Mouse (Mus musculus): ENCODE data around the gene Gla. TPM values are rescaled to one million over a fixed set of nuclear protein-coding genes. Genes with fewer than 3 reads are reported as not detected.

Gene Gla
- 5.0 and 6.3 TPM in 2 replicates for polyA plus RNA-seq (2014; fragmentation: Nextera tagmentation; extraction: Ambion mirVana)

DNA sequence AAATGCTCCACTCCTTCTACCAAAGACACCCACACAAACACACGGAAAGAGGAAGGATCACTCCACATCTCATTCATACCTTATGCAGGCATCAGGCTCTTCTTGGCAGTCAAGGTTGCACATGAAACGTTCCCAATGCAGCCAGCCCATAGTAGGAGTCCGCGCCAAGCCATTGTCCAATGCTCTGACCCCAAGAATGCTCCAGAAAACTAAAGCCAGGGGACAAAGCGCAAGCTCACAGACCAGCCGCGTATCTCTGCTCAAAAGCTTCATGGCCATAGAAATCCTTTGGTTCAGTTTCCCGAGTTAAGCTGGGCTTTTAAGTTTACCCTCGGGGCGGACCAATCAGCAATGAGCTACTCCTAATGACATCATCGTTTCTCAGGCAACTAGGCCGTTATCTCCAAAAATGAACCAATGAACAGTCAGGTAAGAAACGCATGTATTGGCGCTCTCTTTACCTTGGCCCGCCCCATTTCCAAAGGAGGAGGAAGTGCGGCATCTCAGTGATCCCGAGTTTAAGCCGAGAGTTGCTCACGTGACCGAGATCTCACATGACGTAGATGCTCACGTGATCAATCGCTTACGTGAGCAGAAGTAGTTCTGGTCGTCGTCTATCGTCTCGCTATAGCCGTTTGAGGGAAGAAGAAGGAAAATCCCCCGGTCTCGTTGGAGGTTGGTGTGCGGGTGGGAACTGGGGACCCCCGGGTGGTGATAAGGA lies at the start of gene Gla, which contains the start of gene Hnrnph2:
Gene Gla, minus strand, starts transcription at position 467 of the 721 bp plus-strand sequence.
Gene Hnrnph2, plus strand, starts transcription at position 521 of the 721 bp plus-strand sequence.
- H3K9ac ChIP-seq (ENCODE audit: low read depth, low read length): peak within 1 kb of the TSS; percentile 66
- peak; percentile 98 for ATAC-seq (ENCODE audit: low FRiP score, low TSS enrichment)

DNA sequence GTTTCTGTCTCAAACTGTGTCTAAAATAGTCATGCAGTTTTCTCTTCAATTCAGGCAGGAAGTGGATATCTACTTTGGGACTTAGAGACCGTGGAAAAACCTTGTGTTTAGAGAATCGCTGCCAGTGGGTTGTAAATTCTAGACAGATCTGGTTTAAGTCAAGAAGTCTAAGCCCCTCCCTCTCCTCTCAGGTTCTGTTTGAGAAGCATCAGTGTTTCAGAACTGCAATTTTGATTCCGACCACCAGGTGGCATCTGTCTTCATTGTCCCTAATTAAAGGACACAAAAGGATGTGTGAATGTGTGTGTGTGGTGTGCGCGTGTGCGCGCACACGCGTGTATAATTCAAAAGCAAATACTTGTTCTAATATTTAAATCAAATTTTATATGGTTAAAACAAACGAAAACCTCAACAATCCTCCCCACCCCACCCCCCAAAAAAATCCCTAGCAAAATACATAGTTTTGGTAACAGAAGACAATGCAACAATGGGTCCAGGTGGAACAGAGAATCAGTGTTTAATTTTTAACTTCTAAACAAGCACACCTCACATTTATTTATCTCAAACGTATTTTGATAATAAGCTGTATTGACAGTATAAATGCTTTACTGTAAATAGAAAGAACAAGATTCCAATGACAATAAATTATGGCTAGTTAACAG lies 47.2 kb upstream of the Gla start:
- Histone ChIP-seq H3K4me2 (replicated peaks; ENCODE audit: low read depth, low read length) (no peak overlapping the region), H3K4me3 (ENCODE audit: low read length) (no peak overlapping the region), H3K9ac (ENCODE audit: low read depth, low read length) (no peak overlapping the region), H3K36me3 (ENCODE audit: control insufficient read depth, insufficient read depth, low read length) (no peaks in the 10 kb centered on the region), H3K27me3 (ENCODE audit: control insufficient read depth, insufficient read depth, low read length) (no peaks in the 10 kb centered on the region), H3K4me1 (ENCODE audit: control insufficient read depth, insufficient read depth, low read length) (no peaks in the 10 kb centered on the region), H3K27ac (ENCODE audit: low read depth, low read length) (no peak overlapping the region), H3K9me3 (ENCODE audit: control insufficient read depth, low read length) (no peaks in the 10 kb centered on the region)
- ATAC-seq (ENCODE audit: low FRiP score, low TSS enrichment): peak; percentile 91
- WGBS: 28% methylated on average over 11 of the region's 11 CpGs

More for the DNA sequence above, at the start of gene Gla, which contains the start of gene Hnrnph2:
- no peaks in the 10 kb centered on the region; the same call in 1 of the 2 replicates for H3K36me3 ChIP-seq (ENCODE audit: control insufficient read depth, insufficient read depth, low read length)
- no peaks in the 10 kb centered on the region for H3K9me3 ChIP-seq (ENCODE audit: control insufficient read depth, low read length)
- 33% methylated on average over 33 of the region's 33 CpGs for whole genome bisulfite sequencing
- H3K4me3 ChIP-seq (ENCODE audit: low read length): peak within 1 kb of the TSS; percentile 57
- H3K27me3 ChIP-seq (ENCODE audit: control insufficient read depth, insufficient read depth, low read length): no peaks in the 10 kb centered on the region
- H3K4me1 ChIP-seq (ENCODE audit: control insufficient read depth, insufficient read depth, low read length): no peaks in the 10 kb centered on the region
- peak within 1 kb of the TSS; percentile 51 for H3K4me2 ChIP-seq (replicated peaks; ENCODE audit: low read depth, low read length)
- H3K27ac ChIP-seq (ENCODE audit: low read depth, low read length): peak within 1 kb of the TSS; percentile 78

DNA sequence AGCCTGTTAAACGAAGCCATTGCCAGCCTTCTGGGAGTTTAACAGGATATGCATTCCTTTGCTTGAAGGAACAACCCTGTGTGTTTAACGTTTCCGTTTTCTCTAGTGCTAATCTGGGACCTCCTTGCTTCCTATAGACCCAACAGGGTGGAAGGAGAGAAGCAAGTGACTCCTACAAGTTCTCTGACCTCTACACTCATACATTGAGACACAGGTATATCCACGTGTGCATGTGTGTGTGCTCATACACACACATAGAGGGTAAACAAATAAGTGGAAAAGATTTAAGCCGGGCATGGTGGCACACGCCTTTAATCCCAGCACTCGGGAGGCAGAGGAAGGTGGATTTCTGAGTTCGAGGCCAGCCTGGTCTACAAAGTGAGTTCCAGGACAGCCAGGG lies 46.5 kb upstream of the Gla start:
- ATAC-seq (ENCODE audit: low FRiP score, low TSS enrichment): 0 out of 2 replicates have a peak, but pooled peaks have one; percentile 9
- Histone ChIP-seq H3K4me2 (replicated peaks; ENCODE audit: low read depth, low read length) (no peak overlapping the region), H3K9ac (ENCODE audit: low read depth, low read length) (no peak overlapping the region), H3K4me3 (ENCODE audit: low read length) (no peak overlapping the region), H3K9me3 (ENCODE audit: control insufficient read depth, low read length) (no peaks in the 10 kb centered on the region), H3K27me3 (ENCODE audit: control insufficient read depth, insufficient read depth, low read length) (no peaks in the 10 kb centered on the region), H3K27ac (ENCODE audit: low read depth, low read length) (no peak overlapping the region), H3K36me3 (ENCODE audit: control insufficient read depth, insufficient read depth, low read length) (no peaks in the 10 kb centered on the region), H3K4me1 (ENCODE audit: control insufficient read depth, insufficient read depth, low read length) (no peaks in the 10 kb centered on the region)
- 71% methylated on average over 8 of the region's 8 CpGs for WGBS

DNA sequence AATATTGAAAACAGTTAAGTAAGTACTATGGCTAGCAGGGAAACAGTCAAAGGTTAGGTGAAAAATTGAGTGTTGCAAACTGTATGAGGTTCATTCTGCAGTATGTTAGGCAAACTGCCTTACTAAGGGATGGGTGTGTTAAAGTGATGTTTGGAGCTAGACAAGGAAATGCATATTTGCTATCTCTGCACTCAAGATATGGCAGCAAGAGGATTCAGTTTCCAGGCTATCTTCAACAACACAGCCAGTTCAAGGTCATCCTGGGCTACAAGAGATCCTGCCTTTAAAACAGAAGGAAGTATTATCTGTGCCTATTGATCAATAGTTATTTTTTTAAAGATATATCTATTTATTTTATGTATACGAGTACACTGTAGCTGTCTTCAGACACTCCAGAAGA lies 45.4 kb upstream of the Gla start:
- WGBS: 81% methylated on average over 1 of the region's 1 CpGs
- no peaks in the 10 kb centered on the region for H3K4me1 ChIP-seq (ENCODE audit: control insufficient read depth, insufficient read depth, low read length)

DNA sequence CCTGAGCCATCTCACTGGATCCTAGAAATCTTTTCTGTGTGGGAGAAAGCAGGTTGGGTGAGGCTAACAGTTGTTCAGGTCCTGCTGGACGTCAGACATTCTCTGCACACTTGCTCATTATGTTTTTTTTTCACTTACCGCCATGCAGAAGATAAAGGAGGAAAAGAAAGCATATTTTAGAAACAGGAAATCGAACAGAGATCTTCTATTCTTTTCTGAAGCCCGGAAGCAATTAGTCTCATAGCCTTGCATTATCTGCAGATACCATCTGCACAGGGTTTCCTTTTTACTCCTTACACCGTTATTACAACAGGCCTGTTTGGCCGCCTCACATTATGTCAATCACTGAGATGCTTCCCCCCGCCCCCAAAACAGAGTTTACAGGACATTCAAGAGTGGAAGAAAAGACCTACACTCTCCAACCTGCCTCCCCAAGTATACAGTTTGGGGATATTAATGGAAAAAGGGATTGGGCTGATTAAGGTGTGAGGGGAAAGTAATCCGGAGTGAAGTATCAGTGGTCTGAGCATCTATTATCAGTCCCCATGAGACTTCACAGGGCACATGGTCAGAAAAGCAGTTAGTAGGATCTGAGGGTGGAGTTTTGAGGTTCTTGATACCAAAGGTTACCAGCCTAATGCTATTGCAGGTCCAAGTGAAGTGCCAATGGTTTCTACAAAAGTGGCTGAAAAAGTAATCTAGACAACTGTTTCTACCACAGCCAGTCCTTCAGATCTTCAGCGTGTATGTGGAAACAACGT lies 40.3 kb upstream of the Gla start:
- no peak for ATAC-seq (ENCODE audit: low FRiP score, low TSS enrichment)
- Histone ChIP-seq H3K27me3 (ENCODE audit: control insufficient read depth, insufficient read depth, low read length) (no peaks in the 10 kb centered on the region), H3K4me3 (ENCODE audit: low read length) (no peak overlapping the region), H3K9me3 (ENCODE audit: control insufficient read depth, low read length) (no peaks in the 10 kb centered on the region), H3K9ac (ENCODE audit: low read depth, low read length) (no peak overlapping the region), H3K36me3 (ENCODE audit: control insufficient read depth, insufficient read depth, low read length) (no peaks in the 10 kb centered on the region), H3K27ac (ENCODE audit: low read depth, low read length) (no peak overlapping the region), H3K4me1 (ENCODE audit: control insufficient read depth, insufficient read depth, low read length) (no peaks in the 10 kb centered on the region), H3K4me2 (replicated peaks; ENCODE audit: low read depth, low read length) (no peak overlapping the region)
- WGBS: 70% methylated on average over 10 of the region's 10 CpGs

More for the DNA sequence above, 45.4 kb upstream of the Gla start:
- Histone ChIP-seq H3K9me3 (ENCODE audit: control insufficient read depth, low read length) (no peaks in the 10 kb centered on the region), H3K4me2 (replicated peaks; ENCODE audit: low read depth, low read length) (no peak overlapping the region), H3K27ac (ENCODE audit: low read depth, low read length) (no peak overlapping the region), H3K4me3 (ENCODE audit: low read length) (no peak overlapping the region), H3K36me3 (ENCODE audit: control insufficient read depth, insufficient read depth, low read length) (no peaks in the 10 kb centered on the region), H3K27me3 (ENCODE audit: control insufficient read depth, insufficient read depth, low read length) (no peaks in the 10 kb centered on the region), H3K9ac (ENCODE audit: low read depth, low read length) (no peak overlapping the region)
- no peak for ATAC-seq (ENCODE audit: low FRiP score, low TSS enrichment)

DNA sequence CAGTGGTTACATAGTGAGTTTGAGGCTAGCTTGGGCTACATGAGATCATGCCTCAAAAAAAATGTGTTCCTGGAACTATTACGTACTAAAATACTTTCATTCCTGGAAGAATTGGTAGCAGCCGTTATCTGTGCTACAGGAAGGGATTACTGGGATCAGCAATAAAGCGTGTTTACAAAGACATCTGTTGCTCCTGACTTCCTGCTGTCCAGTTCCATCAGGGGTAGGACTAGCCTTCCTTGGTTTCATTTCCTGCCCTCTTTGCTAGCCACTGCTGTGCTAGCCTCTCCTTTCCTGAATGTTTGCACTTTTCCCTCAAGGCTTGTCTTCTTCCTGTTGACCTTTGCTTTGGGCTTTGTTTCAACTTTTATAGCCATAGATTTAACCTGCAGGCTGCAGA lies 34.9 kb upstream of the Gla start:
- WGBS: 62% methylated on average over 3 of the region's 3 CpGs
- Histone ChIP-seq H3K27me3 (ENCODE audit: control insufficient read depth, insufficient read depth, low read length) (no peaks in the 10 kb centered on the region), H3K4me1 (ENCODE audit: control insufficient read depth, insufficient read depth, low read length) (no peaks in the 10 kb centered on the region), H3K4me2 (replicated peaks; ENCODE audit: low read depth, low read length) (no peak overlapping the region), H3K9me3 (ENCODE audit: control insufficient read depth, low read length) (no peaks in the 10 kb centered on the region), H3K9ac (ENCODE audit: low read depth, low read length) (no peak overlapping the region), H3K36me3 (ENCODE audit: control insufficient read depth, insufficient read depth, low read length) (no peaks in the 10 kb centered on the region), H3K4me3 (ENCODE audit: low read length) (no peak overlapping the region), H3K27ac (ENCODE audit: low read depth, low read length) (no peak overlapping the region)
- no peak for ATAC-seq (ENCODE audit: low FRiP score, low TSS enrichment)

DNA sequence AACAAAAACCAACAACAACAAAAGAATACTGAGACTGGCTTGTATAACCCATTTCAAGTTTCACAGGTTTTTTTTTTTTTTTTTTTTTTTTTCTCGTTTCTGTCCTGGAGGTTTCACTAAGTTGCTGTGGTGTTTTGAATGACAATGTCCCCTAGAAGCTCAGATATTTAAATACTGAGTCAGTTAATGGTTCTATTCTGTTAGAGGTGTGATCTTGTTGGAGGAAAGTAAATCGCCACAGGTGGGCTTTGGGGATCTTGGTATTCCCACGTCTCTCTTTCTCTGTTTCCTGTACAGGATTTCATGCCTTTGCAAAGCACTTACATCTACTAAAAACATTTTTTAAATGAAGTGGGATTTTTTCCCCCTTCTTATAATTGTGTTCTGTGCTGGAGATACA lies 34.2 kb upstream of the Gla start:
- Histone ChIP-seq H3K4me1 (ENCODE audit: control insufficient read depth, insufficient read depth, low read length) (no peaks in the 10 kb centered on the region), H3K9me3 (ENCODE audit: control insufficient read depth, low read length) (no peaks in the 10 kb centered on the region), H3K4me3 (ENCODE audit: low read length) (no peak overlapping the region), H3K36me3 (ENCODE audit: control insufficient read depth, insufficient read depth, low read length) (no peaks in the 10 kb centered on the region), H3K27ac (ENCODE audit: low read depth, low read length) (no peak overlapping the region), H3K4me2 (replicated peaks; ENCODE audit: low read depth, low read length) (no peak overlapping the region), H3K27me3 (ENCODE audit: control insufficient read depth, insufficient read depth, low read length) (no peaks in the 10 kb centered on the region), H3K9ac (ENCODE audit: low read depth, low read length) (no peak overlapping the region)
- ATAC-seq (ENCODE audit: low FRiP score, low TSS enrichment): no peak
- 50% methylated on average over 3 of the region's 3 CpGs for WGBS

DNA sequence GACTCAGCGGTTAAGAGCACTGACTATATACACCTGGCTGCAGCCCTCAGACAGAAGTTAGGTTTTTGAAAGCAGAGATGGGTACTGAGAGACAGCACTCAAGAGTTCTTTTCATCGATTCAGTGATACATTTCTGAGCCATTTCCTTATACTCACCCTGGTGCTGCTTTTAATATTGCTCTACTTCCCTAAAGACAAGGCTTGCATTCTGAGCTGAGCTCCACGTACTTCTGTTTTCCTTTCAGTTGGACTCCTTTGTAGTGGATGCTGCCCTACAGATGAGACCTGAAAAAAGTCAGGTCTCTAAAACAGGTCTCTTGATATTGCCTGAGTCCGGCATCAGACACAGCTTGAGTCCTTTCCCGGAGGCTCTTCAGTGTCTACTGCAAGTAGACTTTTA lies 31.8 kb upstream of the Gla start:
- Histone ChIP-seq H3K27me3 (ENCODE audit: control insufficient read depth, insufficient read depth, low read length) (no peaks in the 10 kb centered on the region), H3K4me3 (ENCODE audit: low read length) (no peak overlapping the region), H3K4me2 (replicated peaks; ENCODE audit: low read depth, low read length) (no peak overlapping the region), H3K9ac (ENCODE audit: low read depth, low read length) (no peak overlapping the region), H3K27ac (ENCODE audit: low read depth, low read length) (no peak overlapping the region), H3K4me1 (ENCODE audit: control insufficient read depth, insufficient read depth, low read length) (no peaks in the 10 kb centered on the region), H3K9me3 (ENCODE audit: control insufficient read depth, low read length) (no peaks in the 10 kb centered on the region), H3K36me3 (ENCODE audit: control insufficient read depth, insufficient read depth, low read length) (no peaks in the 10 kb centered on the region)
- WGBS: 90% methylated on average over 5 of the region's 5 CpGs
- ATAC-seq (ENCODE audit: low FRiP score, low TSS enrichment): no peak

Data from kidney, embryonic 14.5 days (tissue).